Mouse (Mus musculus) lung, adult 10 weeks (tissue): ENCODE results near the gene Zfp384. TPM values are rescaled to one million over a fixed set of nuclear protein-coding genes. Genes with fewer than 3 reads are reported as not detected.

Source experiments
- polyA plus RNA-seq: library from polyadenylated mRNA; stranded (reverse); fragments of 350-450 nt; fragmentation: Illumina TruSeq; extraction: RNeasy Lipid Tissue Mini Kit (QIAGEN cat#74804); gene quantifications from one replicate; pipeline ENCODE4 v1.2.3, GENCODE M21; 2014; ENCODE audit warnings: low read depth, low replicate concordance; ENCODE audit not compliant: insufficient read depth

The Zfp384 gene
- 14.9 TPM for polyA plus RNA-seq

DNA sequence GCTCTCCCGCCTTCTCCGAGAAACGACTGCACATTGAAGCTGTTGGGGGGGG is at the start of gene Zfp384:
Gene Zfp384 (plus strand): TSS at position 17 of the 52 bp plus-strand sequence.

DNA sequence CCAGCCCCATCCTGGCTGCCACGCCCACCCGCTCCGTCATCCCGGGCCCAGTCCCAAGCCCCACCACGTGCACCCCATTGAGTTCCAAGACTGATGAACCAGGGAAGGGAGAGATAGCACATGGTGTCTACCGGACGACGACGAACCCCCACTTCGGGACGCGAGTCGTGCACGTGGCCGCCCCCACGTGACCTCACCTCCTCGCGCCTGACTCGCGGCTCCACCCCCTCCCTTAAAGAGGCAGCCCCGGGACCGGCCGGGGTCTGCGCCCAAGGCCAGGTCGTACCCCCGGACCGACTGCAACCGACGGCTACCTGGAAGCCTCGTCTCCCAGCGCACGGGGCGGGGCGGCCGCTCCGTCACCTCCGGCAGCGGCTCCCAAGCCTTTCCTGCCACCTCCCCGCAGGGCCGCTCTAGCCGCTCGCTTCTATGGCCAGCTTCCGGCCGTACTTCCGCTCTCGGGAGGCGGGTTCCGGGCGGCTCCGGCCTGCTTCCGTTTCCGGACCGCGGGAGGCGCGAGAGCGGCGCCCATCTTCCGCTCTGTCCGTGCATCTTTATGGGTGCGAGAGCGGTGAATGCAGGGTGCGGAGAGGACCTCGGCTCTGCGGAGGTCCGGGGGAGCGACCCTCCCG is 43.7 kb upstream of the Zfp384 start, which contains the start of gene Cops7a:
Gene Cops7a (minus strand): TSS at position 451 of the 632 bp plus-strand sequence.

DNA sequence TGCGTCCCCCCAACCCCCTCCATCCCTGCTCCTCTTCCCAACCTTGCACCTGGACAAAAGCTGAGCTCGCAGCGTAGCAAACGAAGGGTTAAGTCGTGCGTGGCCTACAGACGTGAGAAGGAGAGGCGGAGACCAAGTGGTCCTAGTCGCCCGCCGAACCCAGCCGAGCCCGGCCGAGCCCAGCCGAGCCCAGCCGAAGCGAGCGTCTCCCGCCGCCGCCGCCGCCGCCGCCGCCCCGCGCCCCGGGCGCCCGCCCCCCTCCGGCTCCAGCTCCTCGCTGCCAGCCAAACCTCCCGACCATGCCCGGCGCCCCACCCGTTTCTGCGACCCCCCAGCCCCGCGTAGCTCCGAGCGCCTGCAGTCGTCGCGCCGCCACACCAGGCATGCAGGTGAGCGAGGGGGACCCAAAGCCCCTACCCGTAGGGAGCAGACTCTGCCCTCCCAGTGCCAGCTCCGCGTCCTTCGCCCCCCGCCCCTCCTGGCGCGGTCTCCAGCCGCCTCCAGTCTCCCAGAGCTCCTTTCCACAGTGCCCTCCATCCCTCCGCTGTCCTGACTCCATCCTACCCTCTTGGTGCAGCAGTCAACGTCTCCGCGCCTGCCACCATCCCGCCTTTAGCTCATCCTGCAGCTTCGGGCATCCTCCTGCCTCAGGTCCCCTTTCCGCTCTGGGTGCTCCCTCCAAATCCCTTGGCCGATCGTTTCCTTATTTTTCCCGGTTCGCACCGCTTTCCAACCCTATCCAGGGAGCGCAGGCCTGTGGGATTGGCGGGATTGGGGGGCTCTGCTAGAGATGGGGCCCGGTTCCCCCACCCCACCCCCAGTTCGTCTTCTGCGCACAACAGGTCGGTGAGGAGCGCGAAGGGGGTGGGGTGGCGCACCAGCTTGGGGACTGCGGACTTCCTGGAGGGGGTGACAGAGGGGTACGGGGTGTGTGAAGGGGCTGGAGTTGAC is 12.1 kb upstream of the Zfp384 start, which contains the start of gene Pianp:
Gene Pianp (plus strand): TSS at position 144 of the 951 bp plus-strand sequence.

DNA sequence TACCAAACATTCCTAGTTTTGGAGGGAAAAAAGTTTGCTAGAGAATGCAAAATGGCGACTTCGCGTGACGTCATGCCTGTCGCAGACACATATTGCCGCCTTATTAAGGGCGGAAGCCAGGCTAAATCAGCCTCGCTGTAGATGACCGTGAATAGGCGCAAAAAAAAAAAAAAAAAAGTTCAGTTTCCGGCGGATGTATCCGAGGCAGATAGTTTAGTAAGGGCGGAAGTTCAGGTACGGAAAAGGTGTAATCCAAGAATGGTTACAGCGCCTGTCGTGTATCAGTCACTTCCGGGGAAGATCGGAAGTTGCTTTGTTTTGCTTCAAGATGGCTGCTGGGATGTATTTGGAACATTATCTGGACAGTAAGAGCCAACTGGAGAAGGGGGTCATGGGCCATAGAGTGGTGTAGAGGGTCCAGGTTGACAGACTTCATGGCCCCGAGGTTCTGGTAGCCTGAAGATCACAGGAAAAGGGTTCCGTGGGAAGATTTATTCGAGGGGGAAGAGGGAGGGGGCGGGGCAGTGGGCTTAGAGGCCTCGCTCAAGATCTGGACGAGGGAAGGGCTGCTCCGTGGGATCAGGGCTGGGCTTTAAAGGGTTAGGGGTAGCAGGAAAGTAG is 30.7 kb downstream of the Zfp384 start, which contains the start of gene Ing4:
Gene Ing4 (plus strand): TSS at position 228 of the 621 bp plus-strand sequence.

DNA sequence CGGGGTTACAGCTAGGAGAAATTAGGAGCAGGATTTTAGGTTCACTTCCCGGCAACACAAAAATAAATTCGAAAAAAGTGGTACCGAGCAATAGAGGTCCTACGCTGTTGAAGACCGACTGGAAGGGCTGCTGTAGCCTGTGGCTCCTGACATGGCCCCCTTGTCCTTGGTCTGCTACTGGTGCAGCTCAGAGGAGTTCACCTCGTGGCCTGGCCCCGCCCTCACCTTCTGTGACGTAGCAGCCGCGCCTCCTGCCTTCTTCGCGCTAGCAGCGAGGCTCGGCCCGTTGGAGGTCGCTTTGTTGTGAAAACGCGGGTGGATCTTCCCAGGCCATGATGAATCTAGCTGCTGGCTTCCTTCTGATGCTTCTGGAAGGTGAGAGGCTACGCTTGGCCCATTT is 40.7 kb downstream of the Zfp384 start, which contains the start of gene Acrbp:
Gene Acrbp (plus strand): TSS at position 12 of the 400 bp plus-strand sequence.

DNA sequence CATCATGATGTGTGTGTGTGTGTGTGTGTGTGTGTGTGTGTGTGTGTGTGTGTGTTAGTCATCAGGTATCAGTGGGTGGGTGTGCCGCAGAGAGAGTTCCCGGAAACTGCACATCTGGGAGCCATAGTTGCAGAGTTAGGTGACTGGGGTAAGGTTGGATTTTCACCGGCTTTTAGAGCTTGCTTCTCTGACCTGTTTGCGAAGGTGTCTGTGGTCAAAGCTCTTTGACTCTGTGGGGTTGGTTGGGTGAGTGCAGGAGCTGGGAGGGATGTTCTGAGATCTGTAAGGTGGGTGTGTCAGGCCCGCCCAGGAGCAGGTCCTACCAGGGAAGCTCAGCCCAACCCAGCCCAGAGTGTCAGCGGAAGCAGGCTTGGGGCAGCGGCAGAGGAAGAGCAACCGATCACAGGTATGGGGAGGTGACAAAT is 58.6 kb downstream of the Zfp384 start, which contains the start of gene Lpar5:
Gene Lpar5 (plus strand): TSS at position 350 of the 425 bp plus-strand sequence.

Other genes starting within 250 kb of the Zfp384 start
- 1.5 TPM for gene Eno2, start 239.5 kb upstream of the Zfp384 start, polyA plus RNA-seq
- gene Lrrc23, start 229.4 kb upstream of the Zfp384 start, polyA plus RNA-seq, result 33.3 TPM
- gene Spsb2, start 200.5 kb upstream of the Zfp384 start, polyA plus RNA-seq, result 15.0 TPM
- 125 TPM for gene Tpi1, start 194.8 kb upstream of the Zfp384 start, polyA plus RNA-seq
- gene Usp5, start 179.7 kb upstream of the Zfp384 start, polyA plus RNA-seq, result 35.8 TPM
- 2.7 TPM for gene Cdca3, start 179.6 kb upstream of the Zfp384 start, polyA plus RNA-seq
- not detected for gene Gnb3, start 168.9 kb upstream of the Zfp384 start, polyA plus RNA-seq
- gene P3h3, start 151.4 kb upstream of the Zfp384 start, polyA plus RNA-seq, result 16.9 TPM
- gene Gpr162, start 145.2 kb upstream of the Zfp384 start, polyA plus RNA-seq, result 0.08 TPM
- gene Cd4, start 120.9 kb upstream of the Zfp384 start, polyA plus RNA-seq, result 2.3 TPM
- gene Lag3, start 97.4 kb upstream of the Zfp384 start, polyA plus RNA-seq, result 1.4 TPM
- gene Ptms, start 89.0 kb upstream of the Zfp384 start, polyA plus RNA-seq, result 863 TPM
- 166 TPM for gene Mlf2, start 77.8 kb upstream of the Zfp384 start, polyA plus RNA-seq
- gene Cops7a, start 43.6 kb upstream of the Zfp384 start, polyA plus RNA-seq, result 66.9 TPM
- 0.85 TPM for gene Pianp, start 12.5 kb upstream of the Zfp384 start, polyA plus RNA-seq
- gene Ing4, start 30.6 kb downstream of the Zfp384 start, polyA plus RNA-seq, result 48.9 TPM
- gene Acrbp, start 40.5 kb downstream of the Zfp384 start, polyA plus RNA-seq, result 5.7 TPM
- 0.61 TPM for gene Lpar5, start 58.8 kb downstream of the Zfp384 start, polyA plus RNA-seq
- 28.2 TPM for gene Chd4, start 86.8 kb downstream of the Zfp384 start, polyA plus RNA-seq
- 11.0 TPM for gene Nop2, start 122.8 kb downstream of the Zfp384 start, polyA plus RNA-seq
- 8.6 TPM for gene Iffo1, start 136.1 kb downstream of the Zfp384 start, polyA plus RNA-seq
- 405 TPM for gene Gapdh, start 157.3 kb downstream of the Zfp384 start, polyA plus RNA-seq
- gene Ncapd2, start 182.6 kb downstream of the Zfp384 start, polyA plus RNA-seq, result 5.2 TPM
- gene Mrpl51, start 182.7 kb downstream of the Zfp384 start, polyA plus RNA-seq, result 67.2 TPM
- 3.8 TPM for gene Vamp1, start 206.4 kb downstream of the Zfp384 start, polyA plus RNA-seq
- 20.4 TPM for gene Tapbpl, start 222.7 kb downstream of the Zfp384 start, polyA plus RNA-seq
- 4.9 TPM for gene Cd27, start 227.9 kb downstream of the Zfp384 start, polyA plus RNA-seq